Mouse (Mus musculus): Measurements from ENCODE around the gene Il2rb.

GRCm38 (mm10) chr15:78502437-78503132 lies 7.5 kb upstream of the Il2rb start:
- TF ChIP-seq CTCF (IDR thresholded peaks at IDR 0.05; ENCODE audit: insufficient read depth, low read length) = no peak
- no peak for TF ChIP-seq POLR2A (IDR thresholded peaks at IDR 0.05; ENCODE audit: borderline replicate concordance, extremely low read depth, low read depth, low read length)

Data from lung, adult 2 months (tissue).